Mouse (Mus musculus): ENCODE results near the gene Lmo4. TPM values are rescaled to one million over a fixed set of nuclear protein-coding genes. Genes with fewer than 3 reads are reported as not detected.

The Lmo4 gene
- polyA plus RNA-seq, 1 experiment from 2014 or later, result 60.6 TPM

GRCm38 (mm10) chr3:144165439-144165838 is 39.6 kb downstream of the Lmo4 start:
- no peaks in the 10 kb centered on the region for H3K4me1 ChIP-seq (replicated peaks)
- WGBS, result 77% methylated on average over 12 of the region's 12 CpGs

DNA sequence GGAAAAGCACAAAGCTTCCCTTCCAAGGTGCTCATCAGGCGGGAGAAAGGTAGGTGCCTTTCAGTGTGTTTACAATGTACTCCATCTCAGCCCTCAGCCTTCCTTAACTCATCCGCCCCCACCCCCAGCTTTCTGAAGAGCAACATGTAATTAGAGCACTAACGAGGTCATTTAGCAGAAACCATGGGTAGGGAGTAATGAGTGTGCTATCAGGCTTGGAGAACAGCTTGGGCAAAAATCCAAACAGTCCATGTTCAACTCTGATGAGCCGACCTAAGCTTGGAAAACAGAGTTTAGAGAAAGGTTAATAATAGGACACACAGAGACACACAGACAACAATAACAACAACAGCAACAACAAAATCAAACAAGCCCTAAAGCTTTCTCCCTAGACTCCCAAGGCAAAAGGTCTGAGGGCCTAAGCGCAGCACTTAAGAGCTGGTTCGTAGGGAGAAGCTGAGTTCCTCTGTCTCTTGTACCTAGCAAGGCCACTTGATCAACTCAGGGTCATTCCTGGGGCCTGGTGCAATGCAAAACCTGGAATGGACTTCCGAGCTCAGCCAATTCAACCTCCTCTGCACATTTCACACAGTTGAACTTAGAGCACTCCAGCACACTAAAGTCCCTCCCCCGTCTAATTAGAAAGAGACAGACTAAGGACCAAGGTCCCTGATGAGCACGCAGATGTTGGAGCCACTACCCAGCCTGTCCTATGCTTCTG is 40.2 kb downstream of the Lmo4 start:
- no peak for ATAC-seq
- no peak overlapping the region for H3K27ac ChIP-seq
- H3K4me3 ChIP-seq (replicated peaks), result no peak overlapping the region
- H3K4me2 ChIP-seq (replicated peaks), result no peak overlapping the region
- no peaks in the 10 kb centered on the region for H3K9me3 ChIP-seq
- no peaks in the 10 kb centered on the region for H3K36me3 ChIP-seq
- no peaks in the 10 kb centered on the region for H3K27me3 ChIP-seq
- no peak overlapping the region for H3K9ac ChIP-seq (replicated peaks)
- 67% methylated on average over 9 of the region's 9 CpGs for WGBS
- no peaks in the 10 kb centered on the region for H3K4me1 ChIP-seq (replicated peaks)

More at GRCm38 (mm10) chr3:144165439-144165838, 39.6 kb downstream of the Lmo4 start:
- no peak overlapping the region for H3K4me2 ChIP-seq (replicated peaks)
- H3K36me3 ChIP-seq, result no peaks in the 10 kb centered on the region
- ATAC-seq, result no peak
- H3K4me3 ChIP-seq (replicated peaks), result no peak overlapping the region
- H3K9ac ChIP-seq (replicated peaks), result no peak overlapping the region
- H3K27me3 ChIP-seq, result no peaks in the 10 kb centered on the region
- H3K27ac ChIP-seq, result no peak overlapping the region
- no peaks in the 10 kb centered on the region for H3K9me3 ChIP-seq

DNA sequence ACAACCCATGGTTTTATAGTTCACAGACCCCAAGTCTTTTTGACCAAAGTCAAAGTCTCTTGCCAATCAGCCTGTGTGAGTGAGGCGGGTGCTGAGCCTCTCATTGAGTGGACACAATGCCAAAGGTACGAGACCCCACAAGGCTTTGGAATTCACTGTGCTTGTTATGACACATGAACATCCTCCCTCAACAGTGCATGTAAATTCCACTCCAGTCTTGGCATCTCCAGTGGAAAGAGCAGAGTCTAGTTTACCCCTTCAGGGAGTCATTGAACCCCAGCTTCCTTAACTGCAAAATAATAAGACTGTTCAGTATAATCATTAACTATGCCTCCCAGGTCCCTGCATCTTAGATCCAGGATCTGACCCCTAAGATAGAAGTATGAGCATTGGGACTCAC is 41.3 kb downstream of the Lmo4 start:
- WGBS, result 94% methylated on average over 2 of the region's 2 CpGs
- Histone ChIP-seq H3K4me2 (replicated peaks) (no peak overlapping the region), H3K27me3 (no peaks in the 10 kb centered on the region), H3K27ac (no peak overlapping the region), H3K4me3 (replicated peaks) (no peak overlapping the region), H3K4me1 (replicated peaks) (no peaks in the 10 kb centered on the region), H3K9ac (replicated peaks) (no peak overlapping the region), H3K36me3 (no peaks in the 10 kb centered on the region), H3K9me3 (no peaks in the 10 kb centered on the region)
- no peak for ATAC-seq

GRCm38 (mm10) chr3:144162156-144162555 is 42.9 kb downstream of the Lmo4 start:
- no peaks in the 10 kb centered on the region for H3K36me3 ChIP-seq
- no peak overlapping the region for H3K4me2 ChIP-seq (replicated peaks)
- no peaks in the 10 kb centered on the region for H3K27me3 ChIP-seq
- no peak for ATAC-seq
- H3K27ac ChIP-seq, result no peak overlapping the region
- no peak overlapping the region for H3K9ac ChIP-seq (replicated peaks)
- H3K4me3 ChIP-seq (replicated peaks), result no peak overlapping the region
- no peaks in the 10 kb centered on the region for H3K9me3 ChIP-seq
- WGBS, result 47% methylated on average over 8 of the region's 8 CpGs
- no peaks in the 10 kb centered on the region for H3K4me1 ChIP-seq (replicated peaks)

- no peaks in the 10 kb centered on the region for H3K4me1 ChIP-seq (replicated peaks)
- H3K36me3 ChIP-seq, result no peaks in the 10 kb centered on the region
- H3K9ac ChIP-seq (replicated peaks), result no peak overlapping the region
- no peak for ATAC-seq
- no peaks in the 10 kb centered on the region for H3K9me3 ChIP-seq
- WGBS, result 93% methylated on average over 2 of the region's 2 CpGs
- H3K27ac ChIP-seq, result no peak overlapping the region
- no peak overlapping the region for H3K4me3 ChIP-seq (replicated peaks)
- H3K4me2 ChIP-seq (replicated peaks), result no peak overlapping the region
- no peaks in the 10 kb centered on the region for H3K27me3 ChIP-seq
Observed at GRCm38 (mm10) chr3:144161261-144161660, 43.8 kb downstream of the Lmo4 start.

DNA sequence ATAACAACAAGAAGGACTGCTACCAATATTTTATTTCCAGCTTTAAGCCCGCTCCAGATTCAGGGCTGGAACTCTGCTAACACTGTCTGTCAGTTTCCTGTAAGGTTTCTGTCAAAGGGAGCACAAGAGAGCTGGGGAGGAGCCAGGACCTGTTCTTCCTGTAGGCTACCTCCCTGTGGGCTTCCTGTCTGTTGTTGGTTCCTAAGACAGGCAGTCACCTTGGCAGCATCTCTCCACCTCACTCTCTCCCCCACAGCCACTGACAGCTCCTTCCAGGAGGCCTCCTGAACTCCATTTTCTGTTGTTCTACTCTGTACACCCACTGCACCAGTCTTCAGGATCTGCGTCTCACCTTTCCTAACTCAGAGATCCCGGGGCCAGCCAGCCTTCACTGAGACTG is 49.3 kb downstream of the Lmo4 start:
- no peak overlapping the region for H3K4me3 ChIP-seq (replicated peaks)
- no peaks in the 10 kb centered on the region for H3K27me3 ChIP-seq
- H3K9me3 ChIP-seq, result no peaks in the 10 kb centered on the region
- H3K9ac ChIP-seq (replicated peaks), result no peak overlapping the region
- no peak overlapping the region for H3K27ac ChIP-seq
- H3K36me3 ChIP-seq, result no peaks in the 10 kb centered on the region
- H3K4me2 ChIP-seq (replicated peaks), result no peak overlapping the region
- 0 out of 2 replicates have a peak, but pooled peaks have one; percentile 11 for ATAC-seq
- no peaks in the 10 kb centered on the region for H3K4me1 ChIP-seq (replicated peaks)
- WGBS, result 81% methylated on average over 3 of the region's 3 CpGs

GRCm38 (mm10) chr3:144153395-144153794 is 51.6 kb downstream of the Lmo4 start:
- H3K9ac ChIP-seq (replicated peaks), result no peak overlapping the region
- H3K4me2 ChIP-seq (replicated peaks), result no peak overlapping the region
- WGBS, result 67% methylated on average over 2 of the region's 2 CpGs
- H3K27ac ChIP-seq, result no peak overlapping the region
- H3K9me3 ChIP-seq, result no peaks in the 10 kb centered on the region
- H3K4me1 ChIP-seq (replicated peaks), result no peaks in the 10 kb centered on the region
- no peak for ATAC-seq
- no peaks in the 10 kb centered on the region for H3K36me3 ChIP-seq
- no peaks in the 10 kb centered on the region for H3K27me3 ChIP-seq
- H3K4me3 ChIP-seq (replicated peaks), result no peak overlapping the region

- Histone ChIP-seq H3K27me3 (no peaks in the 10 kb centered on the region), H3K9ac (replicated peaks) (no peak overlapping the region), H3K4me2 (replicated peaks) (no peak overlapping the region), H3K4me3 (replicated peaks) (no peak overlapping the region), H3K9me3 (no peaks in the 10 kb centered on the region), H3K27ac (no peak overlapping the region), H3K4me1 (replicated peaks) (no peaks in the 10 kb centered on the region), H3K36me3 (no peaks in the 10 kb centered on the region)
- WGBS, result 91% methylated on average over 6 of the region's 6 CpGs
- no peak for ATAC-seq
Observed at GRCm38 (mm10) chr3:144151001-144151400, 54.0 kb downstream of the Lmo4 start.

DNA sequence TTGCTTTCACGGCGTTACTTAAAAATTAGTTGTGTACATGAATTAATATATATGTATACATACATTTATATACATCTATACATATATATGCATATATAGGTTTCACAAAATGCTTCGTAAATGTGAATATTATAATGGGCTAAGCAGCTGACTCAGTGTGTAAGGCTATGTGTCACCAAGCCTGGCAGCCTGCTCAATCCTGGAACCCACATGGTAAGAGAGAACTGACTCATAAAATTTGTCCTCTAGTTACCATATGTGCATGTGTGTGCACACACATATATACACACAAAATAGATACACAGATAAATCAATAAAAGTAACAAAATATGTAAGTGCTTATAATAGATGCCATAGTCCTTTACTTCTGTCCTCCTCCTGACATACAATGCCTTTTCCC is 56.8 kb downstream of the Lmo4 start:
- Histone ChIP-seq H3K4me3 (replicated peaks) (no peak overlapping the region), H3K27ac (no peak overlapping the region), H3K4me1 (replicated peaks) (no peaks in the 10 kb centered on the region), H3K27me3 (no peaks in the 10 kb centered on the region), H3K9me3 (no peaks in the 10 kb centered on the region), H3K4me2 (replicated peaks) (no peak overlapping the region), H3K36me3 (no peaks in the 10 kb centered on the region), H3K9ac (replicated peaks) (no peak overlapping the region)
- no peak for ATAC-seq
- WGBS, result 97% methylated on average over 3 of the region's 3 CpGs

GRCm38 (mm10) chr3:144147244-144147643 is 57.8 kb downstream of the Lmo4 start:
- Histone ChIP-seq H3K36me3 (no peaks in the 10 kb centered on the region), H3K9me3 (no peaks in the 10 kb centered on the region), H3K4me3 (replicated peaks) (no peak overlapping the region), H3K9ac (replicated peaks) (no peak overlapping the region), H3K4me2 (replicated peaks) (no peak overlapping the region), H3K27ac (no peak overlapping the region), H3K27me3 (no peaks in the 10 kb centered on the region), H3K4me1 (replicated peaks) (no peaks in the 10 kb centered on the region)
- WGBS, result 80% methylated on average over 3 of the region's 3 CpGs
- no peak for ATAC-seq

- Histone ChIP-seq H3K9me3 (no peaks in the 10 kb centered on the region), H3K36me3 (no peaks in the 10 kb centered on the region), H3K27me3 (no peaks in the 10 kb centered on the region), H3K9ac (replicated peaks) (no peak overlapping the region), H3K4me3 (replicated peaks) (no peak overlapping the region), H3K4me1 (replicated peaks) (no peaks in the 10 kb centered on the region; the same call in 1 of the 2 replicates), H3K4me2 (replicated peaks) (no peak overlapping the region), H3K27ac (no peak overlapping the region)
- no peak for ATAC-seq
- WGBS, result 90% methylated on average over 4 of the region's 4 CpGs
Observed at GRCm38 (mm10) chr3:144144066-144144465, 61.0 kb downstream of the Lmo4 start.

- H3K4me1 ChIP-seq (replicated peaks), result no peaks in the 10 kb centered on the region; the same call in 1 of the 2 replicates
- no peak overlapping the region for H3K9ac ChIP-seq (replicated peaks)
- H3K27ac ChIP-seq, result no peak overlapping the region
- 94% methylated on average over 7 of the region's 7 CpGs for WGBS
- H3K36me3 ChIP-seq, result no peaks in the 10 kb centered on the region
- H3K4me2 ChIP-seq (replicated peaks), result no peak overlapping the region
- no peak for ATAC-seq
- no peaks in the 10 kb centered on the region for H3K27me3 ChIP-seq
- no peaks in the 10 kb centered on the region for H3K9me3 ChIP-seq
- H3K4me3 ChIP-seq (replicated peaks), result no peak overlapping the region
Observed at GRCm38 (mm10) chr3:144142939-144143338, 62.1 kb downstream of the Lmo4 start.

DNA sequence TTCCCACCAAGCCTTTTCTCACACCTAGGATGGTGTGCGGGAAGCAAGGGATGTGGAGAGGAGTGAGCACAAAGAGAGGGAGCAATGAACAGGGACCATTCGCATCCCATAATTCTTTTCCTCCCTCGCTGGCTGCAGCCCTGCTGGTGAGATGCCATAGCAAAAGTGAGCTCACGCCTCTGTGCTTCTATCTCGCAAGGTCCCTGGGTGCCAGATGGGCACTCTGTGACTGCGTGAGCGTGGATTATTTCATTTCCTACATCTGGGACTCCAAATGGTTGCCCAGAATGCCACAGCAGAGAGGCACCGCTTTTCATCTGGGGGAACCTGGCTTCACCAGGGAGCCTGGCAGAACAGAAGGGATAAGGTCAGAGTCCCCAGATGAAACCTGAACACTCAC is 63.2 kb downstream of the Lmo4 start:
- Histone ChIP-seq H3K9me3 (no peaks in the 10 kb centered on the region), H3K9ac (replicated peaks) (no peak overlapping the region), H3K27me3 (no peaks in the 10 kb centered on the region), H3K4me3 (replicated peaks) (no peak overlapping the region), H3K27ac (no peak overlapping the region), H3K36me3 (no peaks in the 10 kb centered on the region), H3K4me2 (replicated peaks) (no peak overlapping the region), H3K4me1 (replicated peaks) (no peaks in the 10 kb centered on the region; the same call in 1 of the 2 replicates)
- WGBS, result 88% methylated on average over 8 of the region's 8 CpGs
- ATAC-seq, result no peak

Measured in midbrain, embryonic 13.5 days (tissue).